Mouse (Mus musculus) CH12F3 (cell line): ENCODE data around the gene Ecd.

Experiments used
- in situ Hi-C: fragments of 300-500 bp; cut with MboI; formaldehyde crosslinking; loops from 2 replicates; pipeline ENCODE4 v1.14.3; 2020; ENCODE audit warnings: low sequenced_read_pairs

Gene Ecd

DNA sequence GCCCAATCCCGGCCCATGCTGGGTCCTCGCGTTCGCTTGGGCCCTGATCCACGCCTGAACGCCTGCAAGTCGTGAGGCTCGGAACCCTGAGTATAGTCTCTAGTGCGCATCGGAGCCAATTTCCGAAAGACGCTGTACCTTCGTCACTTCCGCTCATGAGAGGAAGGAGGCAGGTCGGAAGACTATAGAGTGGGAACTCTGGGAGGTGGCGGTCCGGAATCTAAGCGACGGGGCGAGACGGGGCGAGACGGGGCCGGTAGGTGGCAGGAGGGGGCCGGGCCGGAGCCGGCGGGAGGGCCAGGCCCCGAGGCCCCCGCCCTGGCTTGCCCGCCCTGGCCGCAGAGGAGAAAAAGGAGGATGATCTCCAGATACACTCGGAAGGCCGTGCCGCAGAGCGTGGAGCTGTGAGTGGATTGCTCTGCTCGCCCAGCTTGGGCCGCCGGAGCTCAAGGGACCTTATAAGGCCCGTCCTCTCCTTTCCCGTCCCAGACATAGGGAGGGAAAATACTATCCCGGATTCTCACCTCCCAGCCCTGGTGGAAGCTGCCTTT, at the start of gene Ecd, which contains the start of gene Fam149b:
Gene Ecd, minus strand, starts transcription at position 131 of the 551 bp plus-strand sequence.
Gene Fam149b, plus strand, starts transcription at position 172 of the 551 bp plus-strand sequence.
- in situ Hi-C loops, result no loop called here

DNA sequence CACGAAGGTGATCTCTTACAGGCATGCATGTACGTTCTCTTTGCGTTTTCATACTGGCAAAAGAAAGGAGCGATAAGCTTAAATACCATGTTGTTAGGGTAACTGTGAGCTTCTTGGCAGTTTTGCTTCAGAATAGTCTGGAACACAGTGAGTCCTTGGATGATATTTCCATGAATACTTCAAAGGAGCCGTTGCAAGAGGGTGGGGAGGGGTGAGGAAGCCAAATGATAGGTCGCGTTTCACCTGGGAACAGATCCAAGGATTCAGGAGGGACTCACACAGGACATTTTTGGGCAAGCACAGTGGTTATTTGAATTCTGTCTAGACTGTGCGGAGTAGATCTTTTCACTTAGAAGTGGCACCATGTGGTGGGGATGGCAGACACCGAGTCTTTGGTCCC, 49.3 kb upstream of the Ecd start:
- in situ Hi-C loops, result no loop called here

DNA sequence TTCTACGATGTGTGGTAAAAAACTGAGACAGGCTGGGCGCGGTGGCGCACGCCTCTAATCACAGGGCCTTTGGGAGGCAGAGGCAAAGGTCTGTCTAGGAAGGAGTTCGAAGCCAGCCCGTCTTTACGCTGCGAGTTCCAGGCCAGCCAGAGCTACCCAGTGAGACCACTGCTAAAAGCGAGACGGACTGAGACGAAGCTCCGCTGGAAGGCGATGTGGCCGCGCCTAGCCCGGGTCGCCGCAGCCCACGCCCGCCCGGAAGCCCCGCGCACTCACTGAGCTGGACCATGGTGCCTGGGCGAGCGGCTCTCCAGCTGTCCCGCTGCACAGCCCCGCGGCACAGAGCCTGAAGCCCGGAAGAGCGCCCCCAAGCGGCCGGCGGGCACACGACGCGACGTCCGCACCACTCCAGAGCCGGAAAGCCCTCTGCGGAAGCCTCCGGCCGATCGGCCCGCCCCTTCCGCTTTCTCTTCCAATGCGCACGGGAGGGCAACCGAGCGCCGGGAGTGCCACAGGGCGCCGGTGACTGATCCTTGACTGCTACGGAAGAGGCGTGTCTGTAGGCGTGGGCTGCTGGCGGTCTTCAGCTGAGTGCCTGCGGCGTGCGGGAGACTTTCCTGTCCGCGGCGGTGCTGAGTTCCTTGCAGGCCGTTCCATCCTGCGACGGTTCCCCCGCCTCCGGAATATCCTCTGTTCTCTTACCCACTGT, 45.4 kb upstream of the Ecd start, which contains the start of gene Mrps16:
Gene Mrps16, minus strand, starts transcription at position 430 of the 709 bp plus-strand sequence.
- in situ Hi-C loops, result no loop called here

DNA sequence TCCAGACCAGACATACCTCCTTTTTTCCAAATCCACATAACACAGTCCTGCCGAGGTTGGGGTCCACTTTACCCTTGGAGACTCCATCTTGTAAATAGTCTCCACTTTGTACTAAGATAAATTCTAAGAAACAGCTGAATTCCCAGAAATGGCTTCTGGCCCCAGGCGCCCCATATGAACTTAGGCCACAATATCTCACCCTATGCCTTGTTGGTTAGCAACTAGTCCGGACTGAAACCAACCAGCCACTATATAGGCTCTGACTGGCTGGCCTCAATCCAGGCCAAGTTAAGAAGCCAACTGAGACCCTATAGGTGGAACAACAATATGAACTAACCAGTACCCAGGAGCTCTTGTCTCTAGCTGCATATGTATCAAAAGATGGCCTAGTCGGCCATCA, 44.4 kb upstream of the Ecd start:
- in situ Hi-C loops, result no loop called here

DNA sequence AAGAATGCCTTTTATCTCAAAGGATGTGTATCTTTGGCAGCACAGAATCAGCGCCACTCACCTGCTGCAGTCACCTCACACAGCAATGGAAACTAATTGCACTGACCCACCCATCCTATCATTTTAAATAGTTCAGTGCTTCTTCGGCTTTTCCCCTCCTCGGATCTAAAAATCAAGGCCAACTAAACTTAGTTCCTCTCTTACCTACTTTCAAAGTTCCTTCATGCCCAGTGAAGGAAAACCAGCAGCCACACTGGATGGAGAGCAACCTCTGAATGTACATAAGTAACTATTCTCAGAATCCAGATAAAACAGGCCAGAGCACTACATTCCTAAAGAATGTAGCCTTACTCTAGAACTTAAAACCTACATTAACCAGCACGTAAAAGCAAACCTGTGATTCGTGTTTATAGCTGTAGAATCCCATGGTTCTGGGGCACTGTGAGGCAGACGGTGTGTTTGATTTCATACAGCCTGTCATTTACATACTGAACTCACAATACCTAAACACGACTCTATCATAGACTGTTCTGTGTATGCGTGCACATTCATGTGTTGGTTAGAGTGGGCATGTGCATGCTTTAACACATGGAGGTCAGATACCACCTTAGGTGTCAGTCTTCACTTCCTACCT, 41.6 kb upstream of the Ecd start:
- in situ Hi-C loops, result no loop called here

DNA sequence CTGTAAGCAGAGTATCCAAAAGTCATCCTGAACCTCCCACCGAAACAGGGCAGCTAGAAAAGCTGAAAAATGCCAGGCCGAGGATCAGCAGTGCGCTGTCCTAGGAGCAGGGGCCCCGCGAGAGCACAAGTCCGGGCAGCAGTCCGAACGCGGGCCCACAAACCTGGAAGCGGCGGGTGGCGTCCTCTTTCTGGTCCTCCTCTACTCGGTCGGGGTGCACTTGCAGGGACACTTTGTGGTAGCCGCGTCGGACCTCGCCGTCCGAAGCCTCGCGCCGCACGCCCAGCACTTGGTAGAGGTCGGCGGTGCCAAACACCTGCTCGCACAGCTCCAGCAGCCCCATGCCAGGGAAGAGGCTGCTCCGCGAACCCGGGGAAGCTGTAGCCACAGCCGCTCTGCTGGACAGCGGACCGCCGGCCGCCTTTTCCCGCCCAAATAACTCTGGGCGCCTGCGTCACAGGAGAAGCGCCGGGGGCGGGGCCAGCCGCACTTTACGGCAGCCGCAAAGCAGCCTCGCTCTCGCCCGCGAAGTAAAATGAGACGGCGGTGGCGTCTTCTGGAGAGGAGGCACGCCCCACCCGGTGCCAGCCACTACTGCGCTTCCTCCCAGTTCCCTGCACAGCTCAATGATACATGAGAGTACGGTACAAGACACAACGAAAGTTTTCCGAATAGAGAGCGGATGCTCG, 40.7 kb upstream of the Ecd start, which contains the start of gene Dnajc9:
Gene Dnajc9, minus strand, starts transcription at position 470 of the 689 bp plus-strand sequence.
- in situ Hi-C loops, result no loop called here

DNA sequence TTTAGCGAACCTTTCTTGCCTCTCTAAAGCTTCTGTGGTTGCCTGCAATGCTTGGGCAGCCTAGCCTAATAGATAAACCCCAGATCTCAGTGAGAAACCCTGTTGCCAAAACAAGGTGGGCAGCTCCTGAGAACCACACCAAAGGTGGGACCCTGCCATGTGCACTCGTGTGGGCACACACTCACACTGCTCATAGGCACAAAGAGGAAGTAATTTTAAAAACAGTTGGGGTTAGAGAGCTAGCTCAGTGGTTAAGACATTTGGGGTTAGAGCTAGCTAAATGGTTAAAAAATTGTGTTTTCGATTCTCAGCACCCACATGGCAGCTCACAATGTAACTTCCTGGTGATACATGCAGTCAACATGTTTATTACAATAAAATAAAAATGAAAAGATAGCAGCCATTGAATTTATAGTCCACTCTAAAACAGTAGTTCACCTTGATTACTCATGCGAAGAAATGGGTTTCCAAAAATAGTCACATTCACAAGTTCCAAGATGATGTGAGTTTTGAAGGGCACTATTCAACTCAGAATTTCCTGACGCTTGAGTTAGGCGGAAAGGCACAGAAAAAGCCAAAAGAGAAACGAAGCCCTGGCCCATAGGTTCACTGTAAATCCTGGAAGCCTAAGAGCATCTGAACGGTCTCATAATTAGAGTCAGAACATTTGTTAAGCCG, 32.0 kb upstream of the Ecd start:
- in situ Hi-C loops, result no loop called here

DNA sequence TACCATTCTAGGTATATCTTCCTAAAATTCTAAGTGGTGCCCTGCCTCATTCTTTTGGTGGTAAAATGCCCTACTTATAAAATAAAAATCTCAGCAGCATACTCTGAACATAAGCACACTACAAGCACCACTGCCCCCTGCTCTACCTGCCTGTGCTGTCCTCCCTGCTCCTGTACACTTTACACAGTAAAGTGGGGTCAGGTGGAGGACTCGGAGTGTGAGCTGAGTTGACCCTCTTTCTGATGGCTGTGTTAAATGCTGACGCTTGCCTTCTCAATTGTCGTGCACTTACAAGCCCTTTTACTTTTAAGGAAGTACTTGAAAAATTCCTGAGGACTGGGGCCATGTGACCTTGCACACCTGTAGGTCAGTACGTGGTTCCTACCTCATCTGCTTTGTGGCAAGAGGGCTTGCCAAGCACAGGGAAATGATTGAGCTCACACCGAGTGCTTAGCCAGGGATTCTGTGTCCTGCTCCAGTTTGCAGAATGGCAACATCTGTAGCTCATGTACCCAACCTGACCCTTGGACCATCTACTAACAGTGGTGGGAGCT, 31.2 kb upstream of the Ecd start:
- in situ Hi-C loops, result no loop called here

DNA sequence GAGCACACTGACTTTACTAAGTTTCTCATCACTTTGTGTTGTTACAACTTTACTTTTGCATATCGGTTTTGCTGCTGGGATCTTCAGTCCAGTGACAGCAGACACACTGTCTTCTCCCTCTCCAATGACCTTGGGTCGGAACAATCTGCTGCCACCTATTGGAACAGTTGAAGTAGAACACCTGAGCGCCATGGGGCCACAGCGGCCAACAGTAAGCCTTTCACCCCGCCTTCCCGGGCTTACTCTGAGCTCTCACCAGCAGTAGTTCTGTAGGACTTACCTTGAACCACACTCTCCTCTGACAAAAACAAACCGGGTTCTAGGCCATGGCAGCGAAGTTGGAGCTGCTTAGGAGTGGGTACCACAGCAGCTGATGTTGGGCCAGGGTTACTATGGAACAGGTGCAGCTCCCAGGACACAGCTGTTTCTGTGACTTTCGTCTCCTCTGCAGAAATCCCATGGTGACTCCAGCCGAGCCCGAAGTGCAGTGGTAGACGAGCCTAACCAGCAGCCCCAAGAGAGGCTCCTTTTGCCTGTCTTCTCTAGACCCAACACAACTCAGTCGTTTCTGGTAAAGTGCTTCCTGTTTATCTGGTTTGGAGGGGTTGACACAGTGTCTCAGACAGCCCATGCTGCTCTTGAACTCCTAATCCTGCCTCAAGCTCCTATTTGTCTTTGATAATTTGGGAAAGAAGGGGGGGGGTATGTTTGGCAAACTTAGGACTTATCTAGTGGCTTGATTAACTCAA, 30.6 kb upstream of the Ecd start:
- in situ Hi-C loops, result no loop called here

DNA sequence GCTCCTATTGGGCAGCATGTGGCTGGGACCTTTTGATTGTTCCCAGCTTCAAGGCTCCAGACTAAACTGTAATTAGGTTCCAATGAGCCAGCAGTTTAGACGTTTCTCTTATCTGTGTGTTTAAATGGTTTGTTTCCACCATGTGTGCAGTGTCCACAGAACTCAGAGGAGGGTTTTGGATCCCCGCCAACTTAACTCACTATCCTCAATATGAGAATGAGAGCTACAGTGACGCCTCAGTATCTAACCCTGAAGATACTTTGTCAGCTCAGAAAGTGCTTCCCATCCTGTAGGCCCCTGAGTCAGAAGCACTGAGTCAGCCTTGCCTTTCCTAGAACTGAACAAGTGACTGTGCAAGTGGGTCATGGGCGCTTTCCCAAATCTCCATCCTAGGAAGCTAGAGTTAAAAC, 29.2 kb upstream of the Ecd start:
- in situ Hi-C loops, result no loop called here

DNA sequence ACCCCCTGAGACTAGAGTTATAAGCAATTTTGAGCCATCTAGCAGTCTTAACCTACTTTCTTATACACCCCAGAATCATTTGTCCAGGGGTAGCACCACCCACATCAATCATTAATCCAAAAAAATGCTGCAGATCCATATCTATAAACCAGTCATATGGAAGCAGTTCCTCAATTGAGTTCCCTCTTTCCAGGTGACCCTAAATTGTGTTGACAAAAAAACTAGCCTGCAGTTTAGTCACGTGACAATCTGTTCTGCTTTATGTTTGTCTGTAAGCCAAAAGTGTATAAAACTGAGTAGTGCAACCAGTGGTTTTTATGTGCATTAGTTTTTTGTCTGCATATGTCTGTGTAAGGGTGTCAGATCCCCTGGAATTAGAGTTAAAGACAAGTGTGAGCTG, 23.9 kb upstream of the Ecd start:
- in situ Hi-C loops, result no loop called here

DNA sequence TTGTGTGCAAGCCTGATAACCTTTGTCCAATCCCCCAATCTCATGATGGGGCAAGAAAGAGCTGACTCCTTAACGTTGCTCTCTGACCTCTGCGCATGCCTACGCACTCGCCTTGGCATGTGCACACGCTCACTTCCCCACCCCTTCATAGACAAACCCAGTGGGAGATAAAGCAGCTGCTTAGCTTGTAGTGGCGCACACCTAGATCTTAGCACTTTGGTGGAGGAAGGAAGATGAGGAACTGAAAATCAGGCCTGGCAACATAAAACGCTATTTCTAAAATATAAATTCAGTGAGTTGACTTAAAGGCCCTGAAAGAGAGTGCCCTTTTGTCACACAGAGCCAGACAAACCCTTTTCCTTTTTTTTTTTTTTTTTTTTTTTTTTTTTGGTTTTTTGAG, 22.9 kb upstream of the Ecd start:
- in situ Hi-C loops, result no loop called here

DNA sequence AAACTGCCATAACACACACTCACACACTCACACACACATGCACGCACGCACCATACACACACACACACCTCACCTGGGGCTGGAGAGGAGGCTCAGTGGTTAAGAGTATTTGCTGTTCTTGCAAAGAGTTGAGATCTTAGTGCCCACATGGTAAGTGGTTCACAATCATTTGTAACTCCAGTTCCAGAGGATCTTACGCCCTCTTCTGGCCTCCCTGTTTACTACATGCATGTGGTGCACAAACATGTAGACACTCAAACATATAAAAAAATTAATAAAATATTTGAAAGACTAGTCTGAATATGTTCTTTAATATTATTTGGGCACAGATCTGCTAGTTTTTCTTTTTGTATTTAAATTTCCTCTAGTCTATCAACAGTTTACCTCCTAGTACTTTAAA, 20.4 kb upstream of the Ecd start:
- in situ Hi-C loops, result loop anchor here (5.0 kb wide), 1 partner anchor 51 kb away; no protein-coding TSS in a partner anchor

DNA sequence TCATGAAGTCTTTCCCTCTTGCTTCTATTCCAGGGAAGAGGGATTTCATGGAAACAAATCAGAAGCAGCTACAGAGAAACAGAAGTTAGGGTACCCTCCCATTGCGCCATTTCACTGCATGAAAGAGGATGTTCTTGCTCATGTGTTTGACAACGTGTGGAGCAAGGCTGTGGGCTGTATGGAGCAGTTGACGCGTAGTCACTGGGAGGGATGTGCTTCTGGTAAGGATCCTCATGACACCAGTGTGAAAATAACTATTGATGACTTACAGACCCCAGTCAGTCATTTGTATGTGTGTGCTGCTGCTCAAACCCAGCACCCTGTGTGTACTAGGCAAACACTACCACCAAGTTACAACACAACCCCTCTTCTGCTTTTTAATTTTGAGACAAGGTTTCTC, 15.3 kb upstream of the Ecd start:
- in situ Hi-C loops, result no loop called here

DNA sequence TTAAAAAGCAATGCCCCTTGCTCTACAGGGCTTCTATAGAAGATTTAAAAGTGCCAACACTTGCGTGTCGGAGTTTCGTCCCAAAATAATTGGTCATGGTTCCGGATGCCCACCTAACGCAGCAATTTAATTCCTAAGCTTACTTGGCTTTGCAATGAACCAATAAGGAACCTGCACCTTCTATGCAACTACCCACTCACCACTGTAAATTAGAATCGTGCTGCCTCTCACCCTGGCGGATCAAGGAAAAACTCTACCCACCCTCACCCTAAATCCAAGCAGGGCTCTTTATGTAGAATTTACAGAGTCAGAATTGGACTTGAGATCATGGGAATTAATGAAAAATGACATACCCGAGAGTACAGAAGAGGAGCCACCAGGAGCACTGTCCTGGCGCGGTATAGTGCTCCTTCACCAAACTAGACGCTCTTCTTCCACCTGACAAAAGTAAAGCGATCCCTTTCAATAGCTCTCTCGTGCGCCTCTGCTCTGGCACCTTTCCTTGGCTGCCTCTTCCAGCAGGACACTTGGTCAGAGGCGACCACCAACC, 405 bp downstream of the Ecd start:
- in situ Hi-C loops, result no loop called here

DNA sequence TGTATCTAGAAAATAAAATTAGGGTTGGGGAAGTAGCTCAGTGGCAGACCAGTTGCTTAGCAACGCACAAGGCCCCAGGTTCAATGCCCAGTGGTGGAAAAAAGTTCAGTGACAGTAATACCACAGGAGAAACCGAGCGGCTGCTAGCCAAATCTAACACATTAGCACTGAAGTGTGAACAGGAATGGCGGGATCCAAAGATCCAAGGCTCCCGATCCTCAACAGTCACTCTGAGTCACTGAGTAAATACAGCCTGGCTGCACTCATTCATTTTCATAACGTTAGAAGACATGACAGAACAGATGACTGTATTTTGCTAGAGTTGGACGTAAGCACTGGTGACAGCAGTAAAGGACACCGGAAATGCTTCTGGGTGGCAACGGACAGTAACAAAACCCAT, 2.0 kb downstream of the Ecd start:
- in situ Hi-C loops, result no loop called here

DNA sequence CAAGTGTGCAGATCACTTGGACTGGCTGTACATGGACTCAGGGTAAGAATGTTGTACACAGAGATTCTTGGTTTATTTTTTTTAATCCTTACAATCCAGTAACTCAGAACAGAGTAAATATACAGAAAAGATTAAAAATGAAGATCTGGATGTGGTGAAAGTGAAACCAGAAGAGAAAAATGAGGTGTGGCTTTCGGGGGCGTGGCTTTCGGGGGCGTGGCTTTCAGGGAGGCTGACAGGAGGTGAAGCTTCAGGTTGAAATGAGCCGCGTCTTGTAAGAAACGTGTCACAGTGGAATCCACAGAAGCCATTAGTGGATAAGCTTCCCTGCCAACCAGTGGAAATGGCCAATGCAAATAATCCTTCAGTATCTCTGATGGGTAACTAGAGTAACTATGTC, 7.1 kb downstream of the Ecd start:
- in situ Hi-C loops, result no loop called here

DNA sequence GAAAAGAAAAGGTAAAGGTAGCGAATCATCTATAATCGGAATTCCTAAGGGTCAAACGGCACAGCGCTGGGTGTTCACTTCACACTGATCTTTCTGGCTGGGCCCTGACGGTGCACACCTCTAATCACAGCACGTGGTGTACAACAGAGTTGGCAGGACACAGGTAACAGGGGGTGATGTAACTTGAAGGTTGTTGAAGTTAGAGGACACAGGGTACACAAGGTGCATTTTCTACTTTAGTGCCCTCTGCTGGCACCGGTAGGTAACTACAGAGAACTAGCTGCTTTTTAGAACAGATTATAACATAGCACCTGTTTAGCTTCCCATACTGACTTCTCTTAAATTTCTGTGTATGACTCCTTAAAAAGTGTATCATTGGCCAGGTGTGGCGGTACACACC, 7.8 kb downstream of the Ecd start:
- in situ Hi-C loops, result no loop called here

DNA sequence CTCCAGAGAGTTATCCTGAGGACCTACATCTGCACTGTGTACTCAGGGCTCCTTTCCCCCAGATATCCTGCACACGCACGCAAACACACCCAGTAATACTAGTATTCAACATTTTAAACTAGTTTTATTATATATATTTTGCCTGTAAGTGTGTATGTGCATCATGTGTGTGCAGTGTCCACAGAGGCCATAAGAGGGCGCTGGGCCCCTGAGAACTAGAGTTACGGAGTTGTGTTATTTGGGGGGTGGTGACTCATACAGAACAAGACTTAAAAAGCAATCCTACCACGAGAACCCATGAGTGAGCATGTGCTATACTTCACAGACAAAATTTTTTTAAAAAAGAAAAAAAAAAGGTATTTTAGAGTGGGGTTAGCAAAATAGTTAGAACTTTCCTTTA, 8.5 kb downstream of the Ecd start:
- in situ Hi-C loops, result no loop called here

DNA sequence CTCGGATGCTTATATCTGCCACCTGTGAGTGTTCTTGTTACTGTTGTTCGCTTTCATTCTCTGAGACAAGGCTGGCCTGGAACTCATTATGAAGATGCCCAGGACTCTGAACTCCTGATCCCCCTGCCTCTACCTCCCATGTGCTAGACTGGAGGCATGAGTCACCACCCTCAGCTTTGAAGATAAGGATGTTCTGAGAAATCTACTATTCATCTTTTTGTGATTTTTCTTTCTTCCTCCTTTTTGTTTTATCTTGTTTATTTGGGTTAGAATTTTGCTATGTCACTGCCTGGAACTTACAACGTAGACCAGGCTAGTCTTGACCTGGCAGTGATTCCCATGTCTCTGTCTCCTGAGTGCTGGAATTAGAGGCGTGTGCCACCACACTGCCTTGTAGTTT, 16.6 kb downstream of the Ecd start:
- in situ Hi-C loops, result no loop called here
